Mouse (Mus musculus): ENCODE measurements around the gene Boll.

The Boll gene

DNA sequence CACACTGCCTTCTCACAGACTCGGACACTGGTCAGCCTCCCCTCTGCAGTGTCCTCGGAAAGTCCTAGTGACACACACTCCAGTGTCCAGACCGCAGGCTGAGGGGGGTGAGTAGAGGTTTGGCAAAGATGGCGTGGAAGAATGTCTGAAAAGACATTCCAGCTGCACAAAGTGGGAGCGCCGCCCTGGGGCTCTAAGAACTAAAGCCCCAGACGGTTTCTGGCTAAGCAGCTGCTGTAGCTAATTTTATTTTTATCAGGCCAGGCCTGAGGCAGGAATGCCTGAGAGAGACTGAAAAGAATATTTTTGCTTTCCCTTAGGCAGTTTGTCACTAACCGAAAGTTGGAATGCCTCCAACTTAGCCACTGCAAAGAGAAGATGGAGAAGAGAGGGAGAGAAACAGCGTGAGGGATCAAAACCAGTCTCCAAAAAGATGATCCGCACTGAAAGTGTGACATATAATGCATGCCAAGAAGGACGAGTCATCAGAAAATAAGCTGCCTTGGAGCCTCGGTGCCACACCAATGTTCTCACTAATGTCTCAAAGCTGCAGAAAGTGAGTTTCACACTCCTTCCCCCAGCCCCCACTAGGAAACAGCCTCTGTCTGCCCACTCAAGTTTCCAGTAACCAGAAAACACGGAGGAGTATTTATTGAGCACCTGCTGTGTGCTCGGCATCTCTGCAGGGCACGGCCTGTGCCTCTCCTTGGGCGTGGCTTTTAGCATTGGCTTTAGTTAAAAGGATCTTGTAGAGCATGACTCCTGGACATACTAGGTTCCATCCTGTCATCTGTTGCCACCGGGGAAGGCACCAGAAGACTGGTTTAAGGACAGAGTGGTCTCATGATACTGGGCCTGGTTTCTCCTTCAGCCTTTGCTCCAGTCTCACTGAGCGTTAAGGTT lies 161.2 kb downstream of the Boll start:
- DNase-seq, result no peak

DNA sequence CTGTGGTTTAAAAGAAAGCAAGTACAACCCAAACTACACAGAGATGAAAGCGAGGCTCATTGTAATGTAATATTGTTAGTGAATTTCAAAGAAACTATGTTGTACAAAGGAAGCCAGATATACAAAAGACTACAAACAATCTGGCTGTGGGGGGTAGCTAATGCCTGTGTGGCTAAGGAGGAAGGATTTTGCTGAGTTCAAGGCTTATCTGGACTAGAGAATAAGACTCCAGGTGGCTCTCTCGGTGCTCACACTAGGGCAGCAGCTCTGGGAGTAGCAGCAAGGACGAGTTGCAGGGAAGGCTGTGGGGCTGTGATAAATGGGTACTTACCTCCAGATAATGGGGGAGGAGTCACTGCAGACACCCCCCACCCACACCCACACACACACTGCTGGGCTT lies 164.6 kb downstream of the Boll start:
- no peak for DNase-seq

All from embryo, embryonic 11 days (tissue).